Mouse (Mus musculus) ES-Bruce4 (cell line): ENCODE measurements around the gene Il23a.

Experiments used
- CTCF ChIP-seq: IDR thresholded peaks from one replicate; pipeline ENCODE4 v1.8.1; 2011; ENCODE audit warnings: low read depth, low read length
- EP300 ChIP-seq: IDR thresholded peaks from 2 replicates; pipeline ENCODE4 v1.6.1; 2011; ENCODE audit warnings: low read depth, low read length; ENCODE audit not compliant: insufficient read depth
- POLR2A ChIP-seq: IDR thresholded peaks from one replicate; pipeline ENCODE4 v1.8.1; 2011; ENCODE audit warnings: low read length; ENCODE audit not compliant: insufficient read depth

- TF ChIP-seq CTCF (no peak), EP300 (no peak), POLR2A (no peak)
Observed at GRCm38 (mm10) chr10:128321641-128322040, 23.1 kb upstream of the Il23a start.
